Mouse (Mus musculus): Measurements from ENCODE around the gene Trpm8. TPM values are rescaled to one million over a fixed set of nuclear protein-coding genes. Genes with fewer than 3 reads are reported as not detected.

The Trpm8 gene
- polyA plus RNA-seq, 1 experiment, result 0.02 TPM

DNA sequence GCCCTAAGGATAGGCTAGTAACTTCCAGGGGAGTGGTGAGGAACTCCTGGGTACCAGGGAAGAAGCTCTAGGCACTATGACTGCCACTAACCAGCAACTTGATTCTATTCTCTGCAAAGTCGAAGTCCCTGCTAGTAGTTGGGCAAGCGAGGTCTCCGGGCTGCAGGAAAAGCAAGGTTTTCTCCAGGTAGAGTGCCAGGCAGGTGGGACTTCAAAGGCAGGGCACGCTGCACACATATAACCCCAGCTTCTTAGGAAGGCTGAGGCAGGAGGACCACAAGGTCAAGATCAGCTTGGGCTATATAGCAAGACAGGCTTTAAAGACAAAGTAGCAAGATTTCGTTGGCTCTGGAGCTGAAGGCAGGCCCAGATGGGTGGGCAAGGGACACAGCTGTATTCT is 13.7 kb upstream of the Trpm8 start:
- no peak for DNase-seq (ENCODE audit: extremely low spot score in 1 of 2, low spot score in 1 of 2)

DNA sequence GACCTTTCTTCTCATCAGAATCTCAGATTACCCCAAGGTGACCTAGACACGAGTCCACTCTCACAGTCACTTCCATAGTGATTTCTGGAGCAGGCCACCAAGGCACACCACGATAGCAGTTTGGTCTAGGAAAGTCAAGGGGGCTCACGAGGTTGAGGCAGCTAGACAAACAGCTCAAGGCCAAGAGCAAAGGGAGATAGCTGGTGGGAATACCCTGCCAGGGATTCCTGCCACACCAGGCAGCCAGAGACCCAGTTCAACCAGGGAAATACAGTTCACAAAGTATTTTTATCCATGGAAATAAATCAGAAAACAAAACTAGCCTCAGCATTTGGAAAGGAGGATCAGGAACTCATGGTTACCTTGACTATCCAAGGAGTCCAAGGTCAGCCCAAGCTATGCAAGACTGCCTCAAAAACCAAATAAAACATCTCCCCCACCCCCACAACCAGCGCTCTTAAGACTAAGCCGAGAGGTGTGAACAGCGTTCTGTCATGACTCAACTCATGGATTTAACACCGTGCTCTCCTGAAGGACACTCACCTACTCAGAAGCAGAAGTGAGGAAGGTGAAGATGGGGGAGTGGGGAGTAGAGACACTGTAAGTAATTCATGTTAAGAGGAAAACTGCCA is 13.1 kb upstream of the Trpm8 start:
- DNase-seq (ENCODE audit: extremely low spot score in 1 of 2, low spot score in 1 of 2), result no peak

DNA sequence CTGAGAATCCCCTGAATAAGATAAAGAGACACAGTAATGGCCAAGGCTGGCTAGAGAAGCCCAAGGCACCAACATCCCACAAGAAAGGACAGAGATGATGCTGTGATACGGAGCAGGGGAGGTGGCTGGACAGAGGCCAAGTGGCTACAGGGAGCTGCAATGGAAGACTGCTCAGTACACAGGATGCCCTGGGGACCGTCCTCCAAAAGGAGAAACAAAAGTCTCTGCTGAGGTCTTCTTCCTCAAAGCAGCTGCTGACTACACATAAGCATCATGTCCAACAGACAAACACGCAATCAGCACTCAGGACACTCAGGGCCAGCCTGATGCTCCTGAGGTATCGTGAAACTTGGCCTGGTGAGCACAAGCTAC is 12.6 kb upstream of the Trpm8 start:
- DNase-seq (ENCODE audit: extremely low spot score in 1 of 2, low spot score in 1 of 2), result no peak

DNA sequence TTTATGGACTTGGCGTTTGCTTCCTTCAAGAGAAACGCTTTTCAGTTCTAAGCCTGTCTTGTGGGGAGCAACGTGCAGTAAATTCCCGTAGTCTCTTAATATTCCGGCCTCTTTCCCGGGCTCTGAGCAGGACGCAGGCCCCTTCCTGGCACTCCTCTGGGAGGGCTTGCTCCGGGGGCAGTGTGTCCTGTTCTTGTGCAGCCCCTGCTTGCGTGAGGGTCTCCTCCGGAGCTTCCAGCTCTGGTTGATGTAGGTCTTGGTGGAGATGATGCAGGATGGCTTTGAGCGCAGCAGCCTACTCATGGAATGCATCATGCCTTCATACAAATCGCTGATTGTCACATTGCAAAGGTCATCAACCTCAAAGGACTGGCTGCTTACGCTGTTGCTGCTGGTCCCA is 11.3 kb upstream of the Trpm8 start:
- DNase-seq (ENCODE audit: extremely low spot score in 1 of 2, low spot score in 1 of 2), result no peak

DNA sequence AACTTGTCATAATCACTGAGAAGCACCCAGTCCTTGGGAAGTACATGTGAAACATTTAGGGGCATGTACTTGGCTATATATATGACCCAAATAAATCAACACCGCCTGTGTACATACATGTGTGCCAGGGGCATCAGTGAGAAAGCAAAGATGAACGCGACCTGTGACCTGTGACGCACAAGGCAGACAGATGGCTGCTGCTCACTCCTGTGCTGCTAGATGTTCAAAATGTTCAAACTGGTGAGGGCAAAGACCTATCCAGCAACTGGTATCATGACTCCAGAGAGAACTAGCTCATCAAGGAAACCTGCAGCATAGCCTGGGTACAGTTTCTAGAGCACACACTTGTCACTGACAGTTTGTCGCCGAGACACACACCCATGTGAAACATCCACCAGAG is 10.0 kb upstream of the Trpm8 start:
- no peak for DNase-seq (ENCODE audit: extremely low spot score in 1 of 2, low spot score in 1 of 2)

DNA sequence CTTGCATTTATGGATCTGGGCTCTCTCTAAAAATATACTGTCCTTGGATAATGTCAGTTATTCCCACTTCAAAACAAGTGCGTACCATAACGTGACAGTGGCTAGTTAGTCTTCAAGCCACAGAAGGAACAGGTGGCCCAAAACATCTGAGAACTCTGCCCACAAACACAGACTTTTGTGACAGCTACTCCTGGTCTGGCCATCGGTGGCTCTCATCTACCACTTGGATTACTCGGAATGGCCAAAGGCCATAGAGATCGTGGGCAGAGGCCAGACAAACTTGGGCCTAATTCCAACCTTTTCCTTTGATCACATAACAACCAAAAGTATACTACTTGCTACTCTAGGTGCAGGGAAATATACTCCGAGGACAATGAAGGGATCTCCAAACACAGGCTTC is 9.4 kb upstream of the Trpm8 start:
- no peak for DNase-seq (ENCODE audit: extremely low spot score in 1 of 2, low spot score in 1 of 2)

DNA sequence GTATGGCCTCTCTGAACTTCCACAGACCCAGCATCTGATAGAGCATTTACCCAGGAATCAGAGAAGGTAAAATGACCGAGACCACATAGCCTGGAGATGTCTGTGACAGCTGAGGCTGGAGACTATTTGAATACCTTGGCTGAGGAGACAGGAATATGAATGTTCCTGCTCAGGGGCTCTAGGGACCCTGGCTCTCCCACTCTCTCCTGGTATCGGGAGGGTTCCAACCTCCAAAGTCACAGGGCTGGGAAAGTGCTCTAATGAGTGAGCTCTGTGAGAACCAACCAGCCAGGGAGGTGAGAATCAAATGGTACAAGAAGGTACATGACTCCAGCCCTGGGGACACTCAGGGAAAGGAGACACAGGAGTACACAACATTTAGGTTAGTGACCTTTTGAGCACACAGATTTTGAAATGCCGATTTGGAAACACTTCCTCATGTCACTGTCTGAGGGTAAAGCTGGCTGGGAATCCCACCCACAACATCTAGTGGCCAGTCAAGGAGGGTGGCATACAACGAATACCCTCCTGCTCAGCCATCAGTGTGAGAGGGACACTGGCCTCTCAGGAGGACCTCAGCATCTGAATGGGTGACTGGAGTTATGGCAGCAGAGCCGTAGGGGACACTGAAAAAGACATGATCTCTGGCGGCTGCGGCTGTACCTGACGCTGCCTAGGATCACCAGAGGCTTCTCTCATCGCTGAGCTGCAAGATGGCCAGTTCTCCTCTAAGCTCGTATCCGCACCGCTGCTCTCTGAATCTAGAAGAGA is 7.7 kb upstream of the Trpm8 start:
- no peak for DNase-seq (ENCODE audit: extremely low spot score in 1 of 2, low spot score in 1 of 2)

DNA sequence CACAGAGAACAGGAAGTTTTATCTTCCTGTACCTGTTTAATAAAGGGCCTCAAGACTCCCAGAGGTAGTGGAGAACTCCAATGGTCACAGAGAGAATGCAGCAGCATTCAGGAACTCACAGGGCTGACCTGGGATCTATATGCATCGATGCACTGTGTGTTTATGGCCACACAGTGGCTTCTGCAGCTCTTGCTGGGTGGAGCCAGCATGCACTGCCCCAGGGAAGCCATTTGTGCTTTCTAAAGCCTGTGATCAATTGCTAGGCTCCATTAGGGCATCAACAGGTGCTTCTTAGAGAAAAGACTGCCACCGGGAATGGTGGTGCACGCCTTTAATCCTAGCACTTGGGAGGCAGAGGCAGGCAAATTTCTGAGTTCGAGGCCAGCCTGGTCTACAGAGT is 4.6 kb upstream of the Trpm8 start:
- DNase-seq (ENCODE audit: extremely low spot score in 1 of 2, low spot score in 1 of 2), result no peak

DNA sequence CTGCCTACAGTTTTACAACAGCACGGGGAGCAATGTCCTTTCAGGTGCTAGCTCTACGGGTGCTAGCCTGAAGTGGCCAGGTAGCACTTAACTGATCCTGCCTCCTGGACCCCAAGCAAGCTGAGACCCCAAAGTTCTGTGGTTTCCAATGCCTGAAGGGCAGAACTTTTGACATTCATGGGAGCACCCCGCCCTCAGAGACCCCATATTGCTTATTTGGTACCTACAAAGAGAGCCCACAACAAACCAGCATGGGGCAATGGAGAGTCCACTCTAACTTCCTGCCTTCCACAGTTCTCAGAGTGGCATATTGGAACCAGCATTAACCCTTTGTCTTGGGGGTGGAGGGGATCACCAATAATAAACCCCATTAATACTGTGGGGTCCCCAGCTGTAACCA is 4.1 kb upstream of the Trpm8 start:
- no peak for DNase-seq (ENCODE audit: extremely low spot score in 1 of 2, low spot score in 1 of 2)

DNA sequence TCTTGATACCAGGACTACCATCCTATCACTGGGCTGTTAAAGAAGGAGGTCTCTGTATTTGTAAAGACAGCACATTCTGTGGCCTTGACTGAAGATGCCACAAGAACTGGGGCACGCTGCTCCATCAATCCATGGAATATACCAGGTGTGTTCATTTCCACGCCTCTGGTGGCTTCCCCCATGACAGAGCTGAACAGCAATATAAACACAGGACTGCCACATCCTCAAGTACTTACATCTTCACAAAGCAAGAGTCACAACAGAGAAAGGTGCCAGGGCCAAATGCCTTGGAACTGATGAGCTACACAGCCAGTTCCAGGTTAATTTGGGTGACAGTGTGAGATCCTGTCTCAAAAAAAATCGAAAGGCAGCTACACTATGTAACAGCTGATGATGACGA is 3.6 kb upstream of the Trpm8 start:
- DNase-seq (ENCODE audit: extremely low spot score in 1 of 2, low spot score in 1 of 2), result no peak

DNA sequence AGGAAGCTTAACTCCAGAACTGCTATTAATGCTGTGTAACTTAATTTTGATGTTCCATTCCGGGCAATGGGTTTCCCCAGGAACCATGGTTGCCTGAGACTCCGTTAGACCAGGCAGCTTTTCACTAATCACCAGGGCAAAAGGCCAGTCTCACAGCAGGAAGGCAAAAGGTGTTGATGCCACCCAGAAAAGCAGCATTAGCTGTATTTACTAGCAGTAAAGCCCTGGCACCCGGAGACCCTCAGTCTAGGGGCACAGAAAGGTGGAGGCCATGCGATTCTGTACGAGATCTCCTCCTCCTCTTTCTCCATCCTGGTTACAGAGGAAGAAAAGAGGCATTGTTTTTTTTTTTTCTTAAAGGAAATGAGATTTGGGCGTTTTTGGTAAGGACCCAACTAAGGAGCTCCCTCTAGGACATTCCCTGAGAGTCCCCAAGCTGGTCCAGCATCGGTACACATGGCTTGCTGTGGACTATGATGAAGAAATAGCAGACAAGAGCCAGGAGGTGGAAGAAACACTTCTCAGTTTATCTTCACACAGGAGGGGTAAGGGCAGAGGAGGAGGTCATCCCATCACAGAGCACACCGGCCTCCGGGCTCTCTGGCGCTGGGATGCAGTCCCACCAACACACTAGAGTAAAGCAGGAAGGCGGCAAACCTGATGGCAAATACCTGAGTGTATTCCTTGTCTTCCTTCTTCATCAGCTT is 2.9 kb upstream of the Trpm8 start:
- DNase-seq (ENCODE audit: extremely low spot score in 1 of 2, low spot score in 1 of 2), result no peak

DNA sequence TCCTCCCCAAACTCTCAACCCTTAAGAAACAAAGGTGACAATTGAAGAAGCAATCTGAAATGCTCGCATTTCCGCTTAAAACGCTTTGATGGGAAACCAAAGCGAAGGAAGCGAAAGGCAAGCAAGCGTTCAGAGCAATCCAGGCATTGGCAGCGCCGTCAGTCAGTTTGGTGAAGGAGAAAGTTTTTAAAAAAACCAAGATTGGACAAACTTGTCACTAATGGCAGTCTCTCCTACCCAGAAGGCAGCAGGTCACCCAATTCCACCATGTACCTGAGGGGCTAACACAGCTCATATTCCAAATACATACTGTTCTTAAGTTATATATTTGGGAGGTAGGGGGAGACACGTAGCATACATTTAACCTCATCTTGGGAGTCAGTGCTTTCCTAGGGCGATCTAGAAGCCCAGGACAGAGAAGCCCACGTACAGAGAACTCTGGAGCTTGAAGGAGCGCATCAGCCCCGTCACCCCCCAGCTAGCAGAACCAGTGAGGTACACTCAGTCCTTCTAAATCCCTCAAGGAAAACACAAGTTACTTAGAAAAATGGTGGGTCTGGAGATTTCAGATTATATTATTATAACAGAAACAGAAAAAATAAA is 2.3 kb upstream of the Trpm8 start:
- DNase-seq (ENCODE audit: extremely low spot score in 1 of 2, low spot score in 1 of 2), result no peak

DNA sequence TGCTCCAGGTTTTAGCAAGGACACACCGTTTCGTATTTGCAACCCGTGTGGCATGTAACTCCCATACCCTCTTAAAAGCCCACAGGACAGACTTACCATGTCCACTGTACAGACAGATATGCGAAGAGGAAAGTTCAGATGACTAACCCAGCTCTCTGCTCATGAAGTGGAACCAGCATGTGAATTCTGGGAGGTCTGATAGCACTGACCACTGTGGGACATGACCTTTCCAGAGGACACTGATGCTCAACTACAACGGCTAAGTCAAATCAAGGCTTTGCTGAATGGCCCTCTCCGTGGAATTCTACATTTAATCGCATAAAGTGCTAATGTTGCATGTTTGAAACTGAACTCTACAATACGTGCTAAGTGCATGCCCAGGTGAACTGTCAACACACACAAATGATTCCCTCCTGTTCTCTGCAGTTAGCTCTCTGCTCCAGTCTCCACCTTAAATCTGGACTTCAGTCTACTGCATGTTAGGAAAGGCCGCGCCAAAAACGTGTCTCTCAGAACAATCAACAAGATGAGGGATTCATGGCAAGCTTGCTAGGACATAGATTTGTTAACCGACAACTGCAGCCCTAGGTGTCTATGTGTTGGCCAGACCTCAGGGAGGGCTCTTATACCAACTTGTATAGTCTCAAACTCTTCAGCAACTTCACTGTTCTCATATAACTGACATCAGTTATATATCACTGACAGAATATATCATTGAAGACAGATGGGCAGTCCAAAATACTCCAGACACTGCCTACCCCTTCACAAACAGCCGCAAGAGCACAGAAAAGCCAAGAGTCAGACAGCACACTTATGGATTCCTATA is 1.6 kb upstream of the Trpm8 start:
- no peak for DNase-seq (ENCODE audit: extremely low spot score in 1 of 2, low spot score in 1 of 2)

DNA sequence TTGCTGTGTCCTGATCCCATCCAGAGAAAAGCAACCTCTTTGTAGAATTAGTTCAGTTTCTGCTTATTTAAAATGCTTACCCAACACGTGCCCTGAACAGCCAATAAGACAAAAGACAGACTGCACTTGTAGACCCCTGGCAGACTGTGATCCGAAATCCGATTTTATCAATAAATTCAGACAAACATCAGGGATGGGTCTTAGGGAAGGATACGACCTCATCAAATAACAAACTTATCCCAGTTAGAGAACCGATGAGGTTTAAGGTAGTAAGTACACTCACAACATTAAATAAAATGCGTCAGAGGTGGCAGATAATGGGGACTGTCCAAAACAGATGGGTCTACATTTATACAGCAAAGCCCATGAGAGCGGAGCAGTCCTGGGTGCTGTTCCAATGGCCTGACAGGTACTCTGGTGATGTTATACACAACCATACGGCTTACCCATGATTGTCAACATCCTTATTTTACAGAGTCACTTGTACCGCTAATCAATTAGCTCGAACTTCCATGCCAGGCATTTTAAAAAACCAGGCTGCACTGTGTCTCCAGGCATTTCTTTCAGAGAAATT is 850 bp upstream of the Trpm8 start:
- no peak for DNase-seq (ENCODE audit: extremely low spot score in 1 of 2, low spot score in 1 of 2)

DNA sequence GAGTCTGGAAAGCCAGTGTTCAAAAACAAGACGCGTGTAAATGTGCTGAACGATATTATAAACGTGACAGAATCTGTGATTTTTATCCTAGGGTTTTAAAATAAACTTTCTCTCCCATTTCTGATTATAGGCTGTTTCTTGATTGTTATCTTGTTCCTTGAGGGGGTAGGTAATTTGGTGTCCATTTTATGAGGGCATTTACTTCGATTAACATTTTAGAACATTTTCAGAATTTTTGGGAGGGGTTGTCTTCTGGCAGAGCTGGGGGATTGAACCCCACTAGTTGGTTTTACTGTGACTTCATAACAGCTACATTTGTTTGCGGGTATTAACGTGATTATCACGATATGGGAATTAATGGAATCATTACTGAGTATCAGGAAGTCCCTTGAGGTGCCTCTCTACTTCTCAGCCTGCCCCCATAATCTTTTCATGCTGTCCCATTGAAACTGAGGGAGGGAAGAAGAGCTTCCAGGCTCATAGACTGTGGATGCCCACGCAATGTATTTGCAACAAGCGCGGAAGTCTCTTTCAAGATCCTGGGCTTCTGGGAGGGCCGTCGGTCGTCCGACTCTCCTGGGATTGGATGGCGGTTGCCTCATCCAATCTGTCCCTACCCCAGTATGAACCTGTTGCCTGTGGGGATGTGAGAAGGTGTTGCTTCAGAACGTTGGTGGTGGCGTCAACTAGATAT is 504 bp downstream of the Trpm8 start:
- DNase-seq (ENCODE audit: extremely low spot score in 1 of 2, low spot score in 1 of 2), result no peak

DNA sequence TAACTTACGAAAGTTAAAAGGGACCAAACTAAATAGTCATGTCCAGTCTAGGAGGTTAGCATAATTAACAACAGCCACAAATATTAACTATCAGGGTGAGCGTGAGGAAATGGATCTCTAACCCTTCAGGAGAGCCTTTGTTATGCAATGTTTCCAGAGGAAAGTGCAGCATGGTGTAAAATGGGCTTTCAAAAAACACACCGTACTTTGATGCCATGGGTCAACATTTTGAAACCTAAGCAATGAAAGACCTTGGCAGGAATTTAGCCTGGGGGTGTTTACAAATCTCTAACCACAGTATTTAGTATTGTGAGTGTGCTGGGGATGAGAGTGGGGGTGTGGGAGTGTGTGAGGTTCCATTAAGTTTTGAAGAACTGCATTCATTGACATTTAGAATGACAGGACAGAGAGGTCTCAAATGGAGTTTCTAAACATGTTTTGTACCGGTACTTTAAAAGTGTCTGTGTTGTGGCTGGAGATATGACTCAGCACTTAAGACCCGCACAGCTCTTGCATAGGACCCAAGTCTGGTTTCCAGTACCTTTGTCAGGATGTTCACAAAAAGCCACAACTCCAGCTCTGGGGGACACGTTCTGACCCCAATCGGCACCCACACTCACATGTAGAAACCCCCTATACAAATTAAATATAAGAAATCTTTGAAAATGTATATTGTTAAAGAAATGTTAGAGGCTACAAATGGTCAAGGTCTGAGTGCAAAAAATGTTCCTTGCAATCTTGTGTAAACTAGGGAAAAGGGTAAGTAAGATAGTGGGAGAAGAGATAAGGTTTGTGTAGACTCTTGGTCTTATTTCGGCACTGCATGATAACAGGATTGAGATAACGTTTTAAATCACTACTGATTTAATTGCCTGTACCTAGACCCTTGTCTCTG is 1.9 kb downstream of the Trpm8 start:
- DNase-seq (ENCODE audit: extremely low spot score in 1 of 2, low spot score in 1 of 2), result no peak

DNA sequence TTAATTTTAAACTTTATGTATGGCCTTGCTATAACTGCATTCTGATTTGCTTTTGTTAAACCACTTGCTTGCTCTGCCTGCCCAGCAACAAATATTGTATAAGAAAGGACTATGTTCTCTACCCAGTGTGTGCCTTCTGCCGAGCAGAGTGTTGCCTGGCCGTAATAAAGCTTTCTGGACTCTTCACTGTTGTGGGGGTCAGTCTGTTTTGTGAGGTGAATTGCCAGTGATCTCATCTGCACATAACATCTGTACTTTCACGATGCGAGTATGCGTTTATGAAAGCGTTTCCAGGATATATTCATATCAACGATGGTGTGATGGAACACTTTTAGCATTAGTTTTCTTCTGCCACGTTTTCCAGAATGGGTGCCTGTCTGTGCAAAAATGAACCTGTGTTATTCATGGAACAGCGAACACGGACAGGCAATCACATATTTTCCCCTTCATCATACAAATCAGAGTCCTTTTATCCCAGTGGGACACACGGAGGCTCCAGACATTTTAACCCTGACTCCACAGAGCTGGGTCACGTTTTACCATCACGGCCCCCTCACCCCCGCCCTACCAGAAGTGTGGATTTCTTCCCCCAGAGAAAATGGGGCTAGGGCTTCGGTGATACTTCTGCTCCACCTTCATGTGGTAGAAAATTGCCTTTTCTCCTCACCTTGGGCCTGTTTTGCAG is 2.7 kb downstream of the Trpm8 start:
- DNase-seq (ENCODE audit: extremely low spot score in 1 of 2, low spot score in 1 of 2), result no peak

DNA sequence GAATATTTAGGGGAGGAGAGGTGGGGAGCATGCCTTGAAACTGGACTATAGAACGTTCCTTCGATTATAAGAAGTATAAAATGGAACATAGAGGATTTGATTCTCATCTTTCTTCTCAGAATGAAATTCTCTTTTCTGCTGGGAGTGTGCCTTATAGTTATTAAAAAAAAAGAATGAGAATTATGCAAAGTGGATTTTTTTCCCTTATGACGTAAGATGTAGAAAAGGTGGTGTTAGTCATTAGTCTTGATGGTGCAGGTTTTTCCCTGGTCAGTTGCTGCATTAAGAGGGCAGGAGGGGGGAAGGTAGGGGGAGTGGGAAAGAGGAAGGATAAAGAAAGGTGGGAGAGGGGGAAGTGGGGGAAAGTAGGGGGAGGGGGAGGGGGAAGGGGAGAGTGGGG is 4.8 kb downstream of the Trpm8 start:
- no peak for DNase-seq (ENCODE audit: extremely low spot score in 1 of 2, low spot score in 1 of 2)
